Mouse (Mus musculus): ENCODE results near the gene Gale. TPM values are rescaled to one million over a fixed set of nuclear protein-coding genes. Genes with fewer than 3 reads are reported as not detected.

Gale gene
- polyA plus RNA-seq, 1 experiment from 2014 or later: 41.2 TPM

GRCm38 (mm10) chr4:135946278-135946658, 17.3 kb upstream of the Gale start, which contains the start of gene Hmgcl:
Hmgcl (plus strand) TSS chr4:135946448.
- Histone ChIP-seq H3K9me3 (replicated peaks) (peaks cover under 1% of the 10 kb centered on the region; the same call in 1 of the 2 replicates), H3K36me3 (peaks cover 6% of the 10 kb centered on the region), H3K27me3 (replicated peaks) (no peaks in the 10 kb centered on the region), H3K9ac (peak within 1 kb of the TSS; percentile 84), H3K4me1 (peaks cover 52% of the 10 kb centered on the region), H3K27ac (peak within 1 kb of the TSS; percentile 74), H3K4me3 (peak within 1 kb of the TSS; percentile 86), H3K4me2 (peak within 1 kb of the TSS; percentile 85)
- peak; percentile 88 for ATAC-seq
- 1% methylated on average over 23 of the region's 23 CpGs for WGBS (ENCODE audit: insufficient replicate concordance)

- peak; percentile 38; the same call in 1 of the 2 replicates for ATAC-seq
- H3K9me3 ChIP-seq (replicated peaks): peaks cover 6% of the 10 kb centered on the region; the same call in 1 of the 2 replicates
- H3K4me1 ChIP-seq: peaks cover 52% of the 10 kb centered on the region
- peak overlapping the region; percentile 74 for H3K27ac ChIP-seq
- H3K9ac ChIP-seq: peak overlapping the region; percentile 84
- WGBS (ENCODE audit: insufficient replicate concordance): 1% methylated on average over 28 of the region's 28 CpGs
- H3K27me3 ChIP-seq (replicated peaks): no peaks in the 10 kb centered on the region
- peak overlapping the region; percentile 86 for H3K4me3 ChIP-seq
- H3K4me2 ChIP-seq: peak overlapping the region; percentile 85
- peaks cover 11% of the 10 kb centered on the region for H3K36me3 ChIP-seq
Measured at GRCm38 (mm10) chr4:135946659-135947301, 16.7 kb upstream of the Gale start.

- 0 out of 2 replicates have a peak overlapping the region, but pooled peaks have one; percentile 3 for H3K9ac ChIP-seq
- H3K4me1 ChIP-seq: peaks cover 48% of the 10 kb centered on the region
- peaks cover 25% of the 10 kb centered on the region for H3K36me3 ChIP-seq
- no peak for ATAC-seq
- H3K27me3 ChIP-seq (replicated peaks): no peaks in the 10 kb centered on the region
- H3K9me3 ChIP-seq (replicated peaks): peaks cover 14% of the 10 kb centered on the region
- no peak overlapping the region for H3K4me3 ChIP-seq
- H3K27ac ChIP-seq: no peak overlapping the region
- H3K4me2 ChIP-seq: peak overlapping the region; percentile 85; the same call in 1 of the 2 replicates
- 81% methylated on average over 8 of the region's 8 CpGs for WGBS (ENCODE audit: insufficient replicate concordance)
Measured at GRCm38 (mm10) chr4:135948142-135948541, 15.4 kb upstream of the Gale start.

- H3K9me3 ChIP-seq (replicated peaks): peaks cover 14% of the 10 kb centered on the region
- H3K27me3 ChIP-seq (replicated peaks): no peaks in the 10 kb centered on the region
- 87% methylated on average over 10 of the region's 10 CpGs for WGBS (ENCODE audit: insufficient replicate concordance)
- no peak overlapping the region for H3K4me2 ChIP-seq
- no peak overlapping the region for H3K27ac ChIP-seq
- ATAC-seq: no peak
- no peak overlapping the region for H3K9ac ChIP-seq
- H3K4me1 ChIP-seq: peaks cover 43% of the 10 kb centered on the region
- no peak overlapping the region for H3K4me3 ChIP-seq
- peaks cover 32% of the 10 kb centered on the region for H3K36me3 ChIP-seq
Measured at GRCm38 (mm10) chr4:135949475-135949874, 14.1 kb upstream of the Gale start.

- Histone ChIP-seq H3K9ac (no peak overlapping the region), H3K4me2 (no peak overlapping the region)
Measured at GRCm38 (mm10) chr4:135949911-135950310, 13.6 kb upstream of the Gale start.

GRCm38 (mm10) chr4:135950365-135950764, 13.2 kb upstream of the Gale start:
- Histone ChIP-seq H3K4me2 (no peak overlapping the region), H3K4me1 (peaks cover 42% of the 10 kb centered on the region), H3K27ac (no peak overlapping the region), H3K9ac (no peak overlapping the region), H3K27me3 (replicated peaks) (no peaks in the 10 kb centered on the region), H3K36me3 (peaks cover 41% of the 10 kb centered on the region), H3K9me3 (replicated peaks) (peaks cover 14% of the 10 kb centered on the region), H3K4me3 (no peak overlapping the region)
- ATAC-seq: no peak
- 79% methylated on average over 6 of the region's 6 CpGs for WGBS (ENCODE audit: insufficient replicate concordance)

More at GRCm38 (mm10) chr4:135949911-135950310, 13.6 kb upstream of the Gale start:
- Histone ChIP-seq H3K27ac (no peak overlapping the region), H3K4me3 (no peak overlapping the region), H3K9me3 (replicated peaks) (peaks cover 14% of the 10 kb centered on the region), H3K4me1 (peaks cover 43% of the 10 kb centered on the region), H3K27me3 (replicated peaks) (no peaks in the 10 kb centered on the region), H3K36me3 (peaks cover 37% of the 10 kb centered on the region)
- 65% methylated on average over 6 of the region's 6 CpGs for WGBS (ENCODE audit: insufficient replicate concordance)
- ATAC-seq: no peak

- Histone ChIP-seq H3K36me3 (peaks cover 53% of the 10 kb centered on the region), H3K27ac (no peak overlapping the region), H3K4me1 (peaks cover 35% of the 10 kb centered on the region), H3K4me3 (no peak overlapping the region), H3K9me3 (replicated peaks) (peaks cover 14% of the 10 kb centered on the region), H3K4me2 (no peak overlapping the region), H3K27me3 (replicated peaks) (no peaks in the 10 kb centered on the region), H3K9ac (no peak overlapping the region)
- WGBS (ENCODE audit: insufficient replicate concordance): 86% methylated on average over 3 of the region's 3 CpGs
- no peak for ATAC-seq
Measured at GRCm38 (mm10) chr4:135951505-135951904, 12.0 kb upstream of the Gale start.

GRCm38 (mm10) chr4:135953179-135953578, 10.3 kb upstream of the Gale start:
- no peak overlapping the region for H3K4me3 ChIP-seq
- no peaks in the 10 kb centered on the region for H3K27me3 ChIP-seq (replicated peaks)
- no peak for ATAC-seq
- H3K4me1 ChIP-seq: peaks cover 22% of the 10 kb centered on the region
- no peak overlapping the region for H3K9ac ChIP-seq
- WGBS (ENCODE audit: insufficient replicate concordance): 74% methylated on average over 3 of the region's 3 CpGs
- peaks cover 66% of the 10 kb centered on the region for H3K36me3 ChIP-seq
- no peak overlapping the region for H3K27ac ChIP-seq
- no peak overlapping the region for H3K4me2 ChIP-seq
- H3K9me3 ChIP-seq (replicated peaks): peaks cover 14% of the 10 kb centered on the region

- 19% methylated on average over 2 of the region's 2 CpGs for WGBS (ENCODE audit: insufficient replicate concordance)
- peak; percentile 55; the same call in 1 of the 2 replicates for ATAC-seq
- H3K4me3 ChIP-seq: no peak overlapping the region
- H3K4me2 ChIP-seq: no peak overlapping the region
- peaks cover 14% of the 10 kb centered on the region for H3K4me1 ChIP-seq
- 0 out of 2 replicates have a peak overlapping the region, but pooled peaks have one; percentile 7 for H3K27ac ChIP-seq
- H3K27me3 ChIP-seq (replicated peaks): no peaks in the 10 kb centered on the region
- peaks cover 76% of the 10 kb centered on the region for H3K36me3 ChIP-seq
- no peak overlapping the region for H3K9ac ChIP-seq
- H3K9me3 ChIP-seq (replicated peaks): peaks cover 14% of the 10 kb centered on the region
Measured at GRCm38 (mm10) chr4:135954241-135954640, 9.3 kb upstream of the Gale start.

GRCm38 (mm10) chr4:135955886-135956285, 7.6 kb upstream of the Gale start:
- peaks cover 89% of the 10 kb centered on the region for H3K36me3 ChIP-seq
- 82% methylated on average over 9 of the region's 9 CpGs for WGBS (ENCODE audit: insufficient replicate concordance)
- peaks cover 11% of the 10 kb centered on the region for H3K4me1 ChIP-seq
- H3K9ac ChIP-seq: no peak overlapping the region; the same call in 1 of the 2 replicates
- no peaks in the 10 kb centered on the region for H3K27me3 ChIP-seq (replicated peaks)
- H3K4me3 ChIP-seq: no peak overlapping the region
- no peak overlapping the region for H3K27ac ChIP-seq
- H3K4me2 ChIP-seq: no peak overlapping the region
- H3K9me3 ChIP-seq (replicated peaks): peaks cover 14% of the 10 kb centered on the region
- ATAC-seq: no peak

GRCm38 (mm10) chr4:135958354-135958753, 5.2 kb upstream of the Gale start:
- no peak for ATAC-seq
- Histone ChIP-seq H3K9me3 (replicated peaks) (no peaks in the 10 kb centered on the region), H3K27me3 (replicated peaks) (no peaks in the 10 kb centered on the region), H3K4me3 (no peak overlapping the region), H3K4me2 (peak overlapping the region; percentile 2; the same call in 1 of the 2 replicates), H3K4me1 (peaks cover 21% of the 10 kb centered on the region), H3K9ac (no peak overlapping the region), H3K27ac (peak overlapping the region; percentile 48; the same call in 1 of the 2 replicates), H3K36me3 (peaks cover 80% of the 10 kb centered on the region)
- 63% methylated on average over 8 of the region's 8 CpGs for WGBS (ENCODE audit: insufficient replicate concordance)

- no peak overlapping the region for H3K4me2 ChIP-seq
- H3K4me1 ChIP-seq: peaks cover 40% of the 10 kb centered on the region
- no peaks in the 10 kb centered on the region for H3K9me3 ChIP-seq (replicated peaks)
- H3K27ac ChIP-seq: no peak overlapping the region
- ATAC-seq: no peak
- H3K4me3 ChIP-seq: no peak overlapping the region
- WGBS (ENCODE audit: insufficient replicate concordance): 34% methylated on average over 5 of the region's 5 CpGs
- H3K27me3 ChIP-seq (replicated peaks): no peaks in the 10 kb centered on the region
- H3K9ac ChIP-seq: no peak overlapping the region
- H3K36me3 ChIP-seq: peaks cover 63% of the 10 kb centered on the region
Measured at GRCm38 (mm10) chr4:135960717-135961116, 2.8 kb upstream of the Gale start.

Measured in liver, embryonic 12.5 days (tissue).